Mouse (Mus musculus) gonadal fat pad, adult 2 months (tissue): ENCODE measurements around the gene B4galt3. TPM values are rescaled to one million over a fixed set of nuclear protein-coding genes. Genes with fewer than 3 reads are reported as not detected.

Experiments used
- DNase-seq: peaks from one replicate; pipeline ENCODE4 v3.0.0-alpha.2; 2012; ENCODE audit warnings: low read depth
- polyA plus RNA-seq: library from polyadenylated mRNA; depleted of rRNA; stranded (reverse); fragments of >200 nt; gene quantifications from 2 replicates; pipeline ENCODE4 v1.2.3, GENCODE M21; 2012; rRNA removed

The B4galt3 gene
- polyA plus RNA-seq, result 69.9 and 71.7 TPM in 2 replicates

DNA sequence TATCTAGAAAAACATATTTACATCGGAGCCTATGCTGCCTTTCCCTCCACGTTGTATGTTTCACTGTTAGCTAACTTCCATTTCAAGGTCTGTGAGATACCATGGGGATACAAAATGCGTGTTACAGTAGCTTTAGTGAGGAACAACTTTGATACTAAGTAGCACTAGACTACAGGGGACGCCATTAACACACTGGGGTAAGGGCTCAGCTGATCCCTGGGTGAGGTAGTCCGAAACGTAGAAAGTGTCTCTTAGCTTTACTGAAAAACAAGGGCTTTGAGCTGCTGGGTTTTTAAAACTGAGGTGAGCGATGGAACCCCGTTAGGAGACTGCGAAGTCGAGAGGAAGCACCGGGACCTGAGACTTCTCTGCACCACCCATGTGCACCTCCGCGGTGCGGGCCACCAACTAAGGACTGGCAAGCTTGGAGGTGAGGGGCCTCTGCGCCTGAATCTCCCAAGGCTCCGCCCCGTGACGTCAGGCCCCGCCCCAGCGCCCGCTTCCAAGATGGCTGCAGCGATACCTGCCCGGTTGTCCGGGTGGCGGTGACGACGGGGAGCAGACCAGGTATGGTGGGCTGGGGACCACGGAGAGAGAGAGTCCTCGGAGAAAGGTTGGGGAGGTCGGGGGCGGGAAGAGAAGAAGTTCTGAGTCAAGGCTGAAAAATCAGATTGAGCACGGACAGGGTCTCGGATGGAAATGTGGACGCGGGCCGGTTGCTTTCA is at the start of gene B4galt3:
Gene B4galt3, plus strand, starts transcription at position 481 of the 725 bp plus-strand sequence.
- no peak for DNase-seq

DNA sequence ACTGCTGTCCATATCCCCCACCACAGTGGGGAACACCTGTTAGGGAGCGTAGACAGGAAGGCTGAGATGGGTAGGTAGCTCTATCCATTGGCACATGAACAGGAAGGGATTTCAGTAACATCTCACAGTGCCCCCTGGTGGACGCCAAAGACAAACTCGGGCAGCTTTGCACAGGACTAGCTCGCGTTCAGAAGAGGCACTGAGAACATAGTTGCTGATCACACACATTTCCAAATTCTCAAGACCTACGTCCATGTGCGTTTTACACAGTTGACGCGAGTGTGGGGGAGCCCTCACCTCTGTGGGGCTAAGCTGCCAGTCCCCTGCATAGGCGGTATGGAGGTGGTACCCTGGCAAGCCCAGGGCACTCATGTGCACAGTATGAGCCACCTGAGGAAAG is 49.3 kb upstream of the B4galt3 start:
- DNase-seq, result no peak

DNA sequence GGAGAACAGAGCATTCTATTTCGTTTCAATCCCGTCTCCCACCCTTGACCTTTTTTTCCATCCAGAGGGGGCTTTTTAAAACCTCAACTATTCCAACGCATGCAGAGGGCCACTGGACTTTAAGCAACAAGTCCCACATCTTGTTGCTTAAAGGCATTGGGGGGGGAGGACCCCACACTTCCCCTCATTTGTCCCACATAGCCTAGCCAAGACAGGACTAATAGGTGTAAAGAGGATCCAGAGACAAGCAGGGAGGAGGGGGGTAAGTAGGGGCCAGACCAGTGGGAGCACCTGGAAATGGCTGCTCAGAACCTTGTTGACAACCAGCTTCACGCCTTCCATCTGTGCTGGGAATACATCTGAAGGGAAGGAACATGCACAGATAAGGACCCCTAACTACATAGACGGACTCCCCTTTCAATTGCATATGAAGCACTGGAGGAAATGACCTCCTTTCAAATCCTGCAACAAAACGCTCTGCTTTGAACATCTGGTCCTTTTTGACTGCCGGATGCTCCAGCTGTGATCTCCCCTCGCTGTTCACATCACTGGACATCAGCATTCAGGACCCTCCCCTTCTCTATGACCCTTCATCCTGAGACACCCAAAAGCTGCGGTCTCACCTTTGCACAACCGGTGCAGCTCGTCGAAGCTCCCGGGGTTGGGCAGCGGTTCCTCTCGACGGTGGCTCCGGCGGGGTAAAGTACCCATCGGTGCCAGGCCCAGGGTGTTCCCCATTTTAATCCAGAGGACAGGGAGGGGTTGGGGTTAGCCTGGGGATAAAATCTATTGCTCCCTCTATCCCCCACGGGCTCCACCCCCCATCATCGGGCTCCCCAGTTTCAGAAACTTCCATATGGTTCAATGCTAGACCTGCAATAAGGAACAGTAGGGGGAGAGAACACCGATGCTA is 48.6 kb upstream of the B4galt3 start:
- DNase-seq, result no peak

DNA sequence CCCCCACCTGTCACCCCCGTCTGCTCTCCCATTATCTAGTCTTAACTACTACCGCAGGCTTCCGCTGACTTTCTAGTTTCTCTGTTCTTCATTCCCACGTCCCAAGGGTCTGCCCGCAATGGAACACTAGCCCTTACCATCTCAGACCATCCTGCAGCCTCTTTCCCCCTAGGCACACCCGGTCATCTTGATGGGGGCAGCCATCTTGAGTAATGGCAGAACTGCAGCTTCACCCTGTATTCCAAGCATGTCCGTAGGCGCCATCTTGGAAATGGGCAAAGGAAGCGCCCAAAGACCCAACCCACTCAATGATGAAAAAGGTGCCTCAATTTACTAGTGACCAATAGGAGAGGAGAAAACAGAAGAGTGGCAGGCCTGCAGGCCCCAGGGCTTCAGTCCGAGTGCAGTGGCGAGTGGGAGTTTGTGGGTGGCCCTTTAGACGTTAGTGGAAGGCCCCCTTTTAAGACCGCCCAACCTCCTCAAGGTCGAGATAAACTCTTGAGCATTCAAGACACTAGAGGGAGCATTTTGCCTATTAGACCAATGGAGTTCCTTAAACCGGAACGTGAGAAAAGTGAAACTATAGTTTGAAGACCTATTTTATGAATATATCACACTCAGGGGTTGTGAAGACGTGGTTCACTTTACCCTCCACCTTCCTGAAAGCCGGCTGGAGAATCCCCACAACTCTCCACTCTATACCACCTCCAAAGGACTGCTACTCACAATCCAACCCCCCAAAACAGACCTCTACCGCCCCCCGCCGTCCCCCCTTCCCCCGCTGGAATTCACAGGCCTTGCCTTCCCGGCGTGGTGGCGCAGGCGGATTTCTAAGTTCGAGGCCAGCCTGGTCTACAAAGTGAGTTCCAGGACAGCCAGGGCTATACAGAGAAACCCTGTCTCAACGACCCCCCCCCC is 47.6 kb upstream of the B4galt3 start, which contains the start of gene Tomm40l:
Gene Tomm40l, minus strand, starts transcription at position 277 of the 918 bp plus-strand sequence.
- peak; percentile 97 for DNase-seq

DNA sequence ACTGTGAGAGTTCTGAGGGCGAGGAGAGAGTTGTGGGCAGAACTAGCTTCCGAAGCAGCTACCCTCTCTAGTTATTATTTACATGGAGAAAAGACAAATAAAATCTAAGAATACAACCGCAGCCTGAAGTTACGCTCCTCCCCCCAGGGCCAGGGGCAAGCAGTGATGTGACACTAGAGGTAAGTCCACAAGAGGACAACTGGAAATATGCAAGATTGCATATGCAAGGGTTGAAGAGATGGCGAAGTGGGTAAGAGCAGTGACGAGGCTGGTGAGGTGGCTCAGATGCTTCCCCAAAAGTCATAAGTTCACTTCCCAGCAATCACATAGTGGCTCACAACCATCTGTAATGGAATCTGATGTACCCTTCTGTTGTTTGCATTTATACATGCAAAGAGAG is 47.0 kb upstream of the B4galt3 start:
- no peak for DNase-seq

DNA sequence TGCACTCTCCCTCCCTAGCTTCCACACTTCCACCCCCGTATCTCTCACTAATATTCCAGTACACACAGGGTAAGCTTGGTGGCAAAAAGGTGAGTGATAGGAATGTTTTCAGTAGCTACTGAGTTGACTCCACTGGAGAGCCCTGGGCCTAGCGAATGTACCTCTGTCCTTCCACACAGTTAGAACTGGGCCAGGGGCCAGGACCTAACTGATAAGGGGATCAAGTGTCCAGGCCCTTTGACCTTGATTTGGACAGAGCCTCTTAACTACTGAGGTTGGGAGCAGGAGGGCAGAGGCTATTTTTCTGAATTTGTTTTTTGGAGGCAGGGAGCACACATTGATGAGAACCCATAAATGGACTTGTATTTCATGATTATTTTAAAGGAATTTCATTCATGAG is 46.3 kb upstream of the B4galt3 start:
- DNase-seq, result no peak

DNA sequence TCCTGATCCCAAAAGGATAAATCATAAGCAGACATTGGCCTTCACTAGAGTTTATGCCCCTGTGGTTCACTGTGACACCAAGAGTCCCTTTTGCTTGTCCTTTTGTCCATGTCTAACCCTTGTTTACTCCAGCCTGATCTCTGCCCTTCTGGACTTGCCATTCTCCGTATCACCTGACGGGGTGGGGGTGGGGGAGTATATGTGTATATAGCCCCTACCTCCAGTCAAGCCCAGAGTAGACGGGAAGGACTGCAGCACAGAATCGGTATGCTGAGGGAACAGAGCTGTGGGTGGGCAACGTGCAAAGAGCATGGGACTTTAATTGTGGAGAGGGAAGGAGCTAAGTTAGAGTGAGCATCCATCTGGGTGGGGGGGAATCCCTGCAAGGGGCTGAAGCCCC is 45.3 kb upstream of the B4galt3 start, which contains the start of gene Apoa2:
Gene Apoa2, plus strand, starts transcription at position 198 of the 400 bp plus-strand sequence.
- DNase-seq, result no peak

DNA sequence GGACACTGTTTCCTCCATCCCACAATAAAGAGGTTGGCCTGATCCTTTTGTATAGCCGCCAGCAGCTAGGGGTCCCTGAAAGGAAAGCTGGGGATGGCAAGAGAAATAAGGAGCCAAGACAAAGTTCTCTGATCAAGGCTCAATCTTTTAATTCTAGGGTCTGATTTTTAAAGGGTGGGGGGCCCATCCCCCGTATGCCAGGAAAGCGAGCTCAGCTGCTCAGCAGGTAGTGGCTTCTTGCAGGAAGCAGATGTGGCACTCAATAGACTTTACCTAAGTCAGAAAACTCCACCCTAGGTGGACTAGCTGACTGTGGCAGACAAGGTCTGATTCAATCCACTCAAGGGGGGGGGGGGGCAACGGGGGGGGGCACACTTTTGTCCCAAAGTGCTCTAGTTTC is 43.3 kb upstream of the B4galt3 start:
- DNase-seq, result no peak

DNA sequence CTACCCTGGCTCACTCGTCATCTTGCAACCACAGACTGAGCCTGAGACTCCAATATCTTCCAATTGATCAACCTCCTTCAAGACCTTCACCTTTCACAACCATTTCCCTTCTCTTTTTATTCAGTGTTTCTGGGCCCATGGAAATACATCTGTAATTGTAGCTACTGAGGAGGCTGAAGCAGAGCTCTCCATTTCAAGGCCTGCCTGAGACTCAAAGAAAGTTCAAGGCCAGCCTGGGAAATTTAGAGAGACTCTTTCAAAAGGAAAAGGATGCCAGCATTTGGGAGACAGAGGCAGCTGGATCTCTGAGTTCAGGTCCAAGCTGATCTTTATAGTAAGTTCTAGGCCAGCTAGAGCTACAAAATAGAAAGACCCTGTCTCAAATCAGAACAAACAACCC is 42.2 kb upstream of the B4galt3 start:
- DNase-seq, result no peak

DNA sequence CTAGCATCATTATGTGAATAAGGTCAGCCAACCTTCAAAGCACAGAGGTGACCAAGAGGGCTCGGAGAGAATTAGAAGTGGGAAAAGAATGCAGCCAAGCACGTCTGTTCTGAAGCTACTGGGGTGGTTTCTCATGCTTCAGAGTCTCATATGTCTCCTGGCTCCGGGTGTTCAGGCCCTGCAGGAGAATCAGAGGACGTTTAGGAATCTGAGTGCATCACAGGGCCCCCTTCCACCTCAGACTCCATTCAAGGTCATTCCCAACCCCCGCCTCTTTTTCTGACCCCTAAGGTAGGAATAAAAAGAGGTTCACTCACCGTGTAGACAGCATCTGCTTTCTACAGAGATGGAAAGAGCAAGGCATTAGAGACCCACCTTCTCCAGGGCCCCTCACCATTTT is 40.4 kb upstream of the B4galt3 start:
- no peak for DNase-seq

DNA sequence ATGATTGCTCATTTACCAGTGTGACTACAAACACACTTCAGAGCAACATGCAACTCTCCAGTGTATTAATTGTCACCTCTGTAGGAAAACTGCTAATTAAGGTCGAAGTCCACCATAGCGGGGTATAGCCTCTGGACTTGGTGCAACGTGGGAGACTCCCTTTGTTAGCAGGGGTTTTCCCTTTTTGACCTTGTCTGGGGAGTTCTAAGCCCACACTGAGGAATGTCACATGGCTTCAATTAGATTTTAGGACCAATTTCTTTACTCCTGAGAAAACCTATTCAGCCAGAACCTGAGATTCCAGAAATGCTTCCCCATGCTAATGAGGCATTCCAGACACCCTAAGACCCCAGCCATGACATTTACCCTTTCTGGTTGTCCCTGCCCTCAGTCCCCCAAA is 39.9 kb upstream of the B4galt3 start:
- DNase-seq, result no peak

DNA sequence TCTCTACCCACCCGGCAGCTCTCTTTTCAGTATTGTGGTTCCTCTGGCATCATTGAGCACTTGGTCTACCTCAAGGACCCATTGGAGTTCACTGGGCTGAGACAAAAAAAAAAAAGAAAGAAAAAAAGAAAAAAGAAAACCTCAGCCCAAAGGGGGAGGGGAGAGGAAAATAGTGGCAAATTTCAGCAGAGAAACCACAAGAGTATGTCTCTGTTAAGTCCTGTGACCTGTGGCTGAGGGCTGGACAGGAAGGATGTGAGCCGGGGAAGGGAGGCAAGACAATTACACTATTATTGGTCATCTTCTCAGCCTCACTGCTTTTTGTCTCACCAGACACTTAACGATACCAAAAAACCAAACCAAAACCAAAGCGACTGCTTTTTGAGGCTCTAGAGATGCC is 38.3 kb upstream of the B4galt3 start:
- no peak for DNase-seq

DNA sequence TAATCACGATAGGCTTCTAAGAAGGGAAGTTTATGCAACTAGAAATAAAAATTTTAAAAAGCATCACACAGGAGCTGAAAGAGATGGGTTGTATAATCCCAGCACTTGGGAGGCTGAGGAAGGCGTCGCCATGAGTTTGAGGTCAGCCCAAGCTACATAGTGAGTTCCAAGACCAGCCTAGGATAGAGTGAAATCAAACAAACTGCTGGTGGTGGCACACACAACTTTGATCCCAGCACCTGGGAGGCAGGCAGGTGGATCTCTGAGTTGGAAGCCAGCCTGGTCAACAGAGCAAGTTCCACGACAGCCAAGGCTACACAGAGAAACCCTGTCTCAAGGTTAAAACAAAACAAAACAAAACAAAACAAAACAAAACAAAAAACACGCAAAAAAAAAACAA is 37.8 kb upstream of the B4galt3 start:
- DNase-seq, result no peak

DNA sequence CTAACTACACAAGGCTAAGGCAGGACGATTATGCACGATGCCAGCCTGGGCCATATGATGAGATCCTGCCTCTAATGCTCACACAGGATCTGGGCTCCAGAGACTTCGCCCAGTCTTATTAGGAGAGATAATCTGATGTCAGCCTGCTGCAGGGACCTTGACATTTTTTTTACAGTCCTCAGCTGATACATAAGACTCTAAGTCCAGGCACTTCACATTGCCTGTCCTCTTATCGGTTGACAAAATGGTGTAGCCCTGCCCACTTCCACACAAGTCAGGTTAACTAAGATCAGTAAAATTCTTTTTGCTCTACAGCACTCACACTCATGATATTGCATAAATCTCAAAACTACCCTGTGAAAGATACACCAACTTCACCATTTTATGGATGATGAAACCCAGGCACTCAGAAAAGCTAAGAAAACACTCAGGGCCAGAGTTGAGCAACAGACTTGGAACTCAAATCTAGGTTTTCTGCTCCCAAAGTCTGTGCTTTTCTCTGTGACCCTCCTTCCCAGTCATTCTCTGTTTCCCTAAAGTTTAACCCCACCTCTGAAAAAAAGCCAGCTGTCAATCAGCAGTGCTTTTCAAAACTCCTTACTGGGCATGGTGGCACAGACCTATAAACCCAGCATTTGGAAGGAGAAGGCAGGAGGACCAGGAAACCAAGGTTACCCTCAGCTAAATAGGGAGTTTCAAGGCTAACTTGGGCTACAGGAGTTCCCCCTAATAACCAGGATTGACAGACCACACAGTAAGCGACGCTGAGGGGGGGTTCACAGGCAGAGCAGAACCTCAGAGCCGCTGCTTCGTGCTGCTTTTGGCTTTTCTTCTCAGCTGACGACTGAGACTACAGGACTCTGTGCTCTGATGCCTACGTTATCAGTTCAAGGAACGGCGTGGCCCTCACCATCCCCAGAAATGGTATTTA is 37.1 kb upstream of the B4galt3 start:
- no peak for DNase-seq

DNA sequence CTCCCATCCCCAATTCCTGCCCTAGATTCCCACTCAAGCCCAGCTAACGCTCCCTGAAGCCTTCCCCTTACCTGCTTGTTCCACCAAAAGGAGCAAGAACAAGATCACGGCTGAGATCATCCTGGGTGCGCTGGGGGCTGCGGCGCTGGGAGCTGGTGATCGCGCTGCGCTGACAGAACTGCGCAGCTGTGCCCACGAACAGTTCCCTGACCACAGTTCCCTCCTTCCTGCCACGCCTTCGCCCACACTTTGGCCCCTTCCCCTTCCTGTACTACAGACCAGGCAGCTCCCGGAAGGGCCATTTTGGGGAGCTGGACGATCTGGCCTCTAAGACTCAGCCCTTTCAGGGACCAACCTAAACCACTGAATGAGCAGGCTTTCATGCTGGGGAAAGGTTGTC is 36.0 kb upstream of the B4galt3 start, which contains the start of gene Fcer1g:
Gene Fcer1g, minus strand, starts transcription at position 240 of the 400 bp plus-strand sequence.
- DNase-seq, result no peak

DNA sequence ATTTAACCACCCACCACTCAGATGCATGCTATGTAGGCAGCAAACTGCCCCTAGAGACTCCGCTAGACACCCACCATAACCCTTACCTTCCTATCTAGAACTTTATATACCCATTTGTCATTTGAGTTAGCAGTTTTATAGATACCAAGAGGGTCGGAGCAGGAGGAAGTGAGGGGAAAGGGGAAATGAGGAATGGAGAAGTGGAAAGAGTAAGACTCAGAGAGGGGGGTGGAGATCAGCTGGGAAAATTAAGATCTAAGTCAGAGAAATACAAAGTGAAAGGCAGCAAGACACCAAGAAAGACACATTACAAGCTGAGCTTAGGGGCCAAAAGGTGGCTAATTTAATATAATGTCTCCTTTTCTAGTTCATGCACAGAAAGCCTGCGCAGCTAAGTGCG is 35.6 kb upstream of the B4galt3 start:
- no peak for DNase-seq

DNA sequence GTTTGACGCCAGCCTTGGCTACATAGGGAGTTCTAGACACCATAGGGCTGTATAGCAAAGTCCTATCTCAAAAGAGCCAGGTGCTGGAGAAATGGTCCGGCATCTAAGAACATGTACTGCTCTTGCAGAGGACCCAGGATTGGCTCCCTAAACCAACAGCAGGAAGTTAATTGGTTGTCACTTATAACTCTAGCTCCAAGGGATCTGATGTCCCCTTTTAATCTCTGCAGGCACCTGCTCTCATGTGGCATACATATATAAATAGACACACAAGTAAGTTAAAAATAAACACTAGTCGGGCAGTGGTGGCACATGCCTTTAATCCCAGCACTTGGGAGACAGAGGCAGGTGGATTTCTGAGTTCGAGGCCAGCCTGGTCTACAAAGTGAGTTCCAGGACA is 34.3 kb upstream of the B4galt3 start:
- no peak for DNase-seq

DNA sequence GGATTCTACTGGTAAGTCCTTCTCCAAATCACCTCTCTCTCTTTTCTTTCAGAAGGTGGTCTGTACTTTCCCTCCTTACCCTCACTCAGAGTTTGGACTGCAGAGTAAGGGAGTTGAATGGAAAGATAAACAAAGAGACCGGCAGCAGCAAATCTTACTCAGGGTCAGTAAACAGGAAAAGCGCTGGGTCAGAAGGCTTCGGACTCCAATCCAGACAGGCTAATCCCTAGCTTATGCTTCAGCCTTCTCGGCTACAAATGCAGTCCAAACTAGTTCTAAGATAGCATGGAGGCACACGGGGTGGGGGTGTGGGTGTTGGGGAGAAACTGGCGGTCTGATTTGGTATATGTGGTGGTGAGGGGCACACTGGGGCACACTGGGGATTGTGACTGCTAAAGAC is 32.7 kb upstream of the B4galt3 start:
- DNase-seq, result no peak

DNA sequence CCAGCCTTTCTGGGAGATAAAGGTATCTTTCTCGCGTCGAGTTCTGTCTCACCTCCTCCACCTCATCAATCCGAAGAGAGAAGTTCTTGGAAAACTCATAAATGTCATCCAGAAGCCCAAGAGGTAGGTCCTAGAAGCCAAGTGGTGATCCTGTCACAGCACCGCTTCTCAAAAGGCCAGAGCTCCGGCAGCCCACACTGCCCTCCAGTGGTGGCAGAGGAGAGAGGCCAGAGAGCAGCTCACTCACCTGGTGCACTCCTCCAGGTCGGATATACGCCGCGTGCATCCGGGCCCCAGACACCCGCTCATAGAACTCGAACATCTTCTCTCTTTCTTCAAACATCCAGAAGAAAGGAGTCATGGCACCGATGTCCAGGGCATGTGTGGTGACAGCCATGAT is 31.7 kb upstream of the B4galt3 start:
- no peak for DNase-seq

DNA sequence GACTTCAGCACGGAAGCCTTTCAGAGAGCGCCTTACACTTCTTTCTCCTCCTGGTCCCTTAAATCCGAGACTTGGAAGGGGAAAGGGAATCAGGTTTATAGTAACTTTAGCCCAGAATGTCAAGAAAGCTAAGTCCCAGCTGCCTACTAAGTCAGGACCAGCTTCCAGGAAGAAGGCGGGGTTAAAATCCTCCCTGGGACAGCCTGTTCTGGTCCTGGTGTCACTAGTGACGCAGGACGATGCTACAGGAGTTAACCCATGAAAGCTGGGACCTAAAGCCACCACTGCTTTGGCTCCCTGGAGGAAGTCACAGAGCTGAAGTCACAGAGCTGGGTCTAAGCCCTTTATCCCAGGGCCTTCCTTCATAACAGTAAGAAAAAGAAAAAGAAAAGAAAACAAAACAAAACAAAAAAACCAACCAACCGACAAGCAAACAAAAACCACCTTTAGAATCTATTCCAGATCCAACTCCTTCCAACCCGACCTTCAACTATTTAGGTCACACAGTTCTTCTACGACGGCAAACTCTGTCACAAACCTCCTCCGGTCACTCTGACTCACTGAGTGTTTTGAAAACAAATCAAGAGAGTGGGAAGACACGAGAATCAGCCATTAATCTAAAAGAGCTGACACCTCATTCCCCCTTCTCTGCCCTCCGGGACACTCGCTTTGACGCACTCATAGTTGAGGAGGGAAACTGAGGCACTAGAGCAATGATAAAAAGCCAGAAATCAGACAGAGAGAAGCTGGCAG is 30.0 kb upstream of the B4galt3 start:
- no peak for DNase-seq
